Mouse (Mus musculus): ENCODE measurements at regions not wholly inside any gene's neighbourhood (a gene's known extent, or its start where the extent isn't known, plus 50 kb on each side); places are given as distances from the start of the nearest gene placed in this dataset.

GRCm38 (mm10) chr13:99092279-99092930, 92.2 kb upstream of the Zfp366 start:
- Histone ChIP-seq H3K4me3 (ENCODE audit: insufficient read depth, low read depth, low read length) (no peak overlapping the region), H3K4me1 (ENCODE audit: control insufficient read depth, insufficient read depth, low read length) (peaks cover 8% of the 10 kb centered on the region), H3K27ac (ENCODE audit: insufficient read depth, low read depth, low read length) (no peak overlapping the region)
- no peak for TF ChIP-seq CTCF (IDR thresholded peaks at IDR 0.05; ENCODE audit: insufficient read depth, low read depth, low read length)
- no peak for TF ChIP-seq POLR2A (IDR thresholded peaks at IDR 0.05; ENCODE audit: insufficient read depth, low read depth, low read length)
- 68% methylated on average over 14 of the region's 14 CpGs for WGBS

- H3K4me3 ChIP-seq (ENCODE audit: insufficient read depth, low read depth, low read length), result no peak overlapping the region
- H3K4me1 ChIP-seq (ENCODE audit: control insufficient read depth, insufficient read depth, low read length), result peaks cover 5% of the 10 kb centered on the region
- TF ChIP-seq CTCF (IDR thresholded peaks at IDR 0.05; ENCODE audit: insufficient read depth, low read depth, low read length), result no peak
- TF ChIP-seq POLR2A (IDR thresholded peaks at IDR 0.05; ENCODE audit: insufficient read depth, low read depth, low read length), result no peak
- no peak overlapping the region for H3K27ac ChIP-seq (ENCODE audit: insufficient read depth, low read depth, low read length)
- WGBS, result 90% methylated on average over 7 of the region's 7 CpGs
These were observed 92.9 kb upstream of the Zfp366 start for GRCm38 (mm10) chr13:99091562-99092278.

GRCm38 (mm10) chr13:99090361-99090760, 94.3 kb upstream of the Zfp366 start:
- Histone ChIP-seq H3K27ac (ENCODE audit: insufficient read depth, low read depth, low read length) (no peak overlapping the region), H3K4me3 (ENCODE audit: insufficient read depth, low read depth, low read length) (no peak overlapping the region), H3K4me1 (ENCODE audit: control insufficient read depth, insufficient read depth, low read length) (peaks cover 5% of the 10 kb centered on the region)
- TF ChIP-seq POLR2A (IDR thresholded peaks at IDR 0.05; ENCODE audit: insufficient read depth, low read depth, low read length) (no peak), CTCF (IDR thresholded peaks at IDR 0.05; ENCODE audit: insufficient read depth, low read depth, low read length) (no peak)
- WGBS, result 68% methylated on average over 3 of the region's 3 CpGs

GRCm38 (mm10) chr13:99088285-99088684, 96.3 kb upstream of the Zfp366 start:
- Histone ChIP-seq H3K4me1 (ENCODE audit: control insufficient read depth, insufficient read depth, low read length) (peaks cover 3% of the 10 kb centered on the region; the same call in 1 of the 2 replicates), H3K4me3 (ENCODE audit: insufficient read depth, low read depth, low read length) (no peak overlapping the region), H3K27ac (ENCODE audit: insufficient read depth, low read depth, low read length) (no peak overlapping the region)
- WGBS, result 92% methylated on average over 4 of the region's 4 CpGs
- TF ChIP-seq POLR2A (IDR thresholded peaks at IDR 0.05; ENCODE audit: insufficient read depth, low read depth, low read length) (no peak), CTCF (IDR thresholded peaks at IDR 0.05; ENCODE audit: insufficient read depth, low read depth, low read length) (no peak)

GRCm38 (mm10) chr13:99079331-99079761, 95.0 kb upstream of the 1700024P04Rik start:
- 75% methylated on average over 8 of the region's 8 CpGs for WGBS
- TF ChIP-seq CTCF (IDR thresholded peaks at IDR 0.05; ENCODE audit: insufficient read depth, low read depth, low read length) (no peak), POLR2A (IDR thresholded peaks at IDR 0.05; ENCODE audit: insufficient read depth, low read depth, low read length) (no peak)
- H3K4me3 ChIP-seq (ENCODE audit: insufficient read depth, low read depth, low read length), result no peak overlapping the region
- H3K4me1 ChIP-seq (ENCODE audit: control insufficient read depth, insufficient read depth, low read length), result peaks cover 10% of the 10 kb centered on the region
- H3K27ac ChIP-seq (ENCODE audit: insufficient read depth, low read depth, low read length), result no peak overlapping the region

- TF ChIP-seq POLR2A (IDR thresholded peaks at IDR 0.05; ENCODE audit: insufficient read depth, low read depth, low read length) (no peak), CTCF (IDR thresholded peaks at IDR 0.05; ENCODE audit: insufficient read depth, low read depth, low read length) (no peak)
- 83% methylated on average over 10 of the region's 10 CpGs for WGBS
- Histone ChIP-seq H3K27ac (ENCODE audit: insufficient read depth, low read depth, low read length) (no peak overlapping the region), H3K4me3 (ENCODE audit: insufficient read depth, low read depth, low read length) (no peak overlapping the region), H3K4me1 (ENCODE audit: control insufficient read depth, insufficient read depth, low read length) (peaks cover 10% of the 10 kb centered on the region)
These were observed 94.3 kb upstream of the 1700024P04Rik start for GRCm38 (mm10) chr13:99078643-99079042.

- no peak for TF ChIP-seq CTCF (IDR thresholded peaks at IDR 0.05; ENCODE audit: insufficient read depth, low read depth, low read length)
- no peak for TF ChIP-seq POLR2A (IDR thresholded peaks at IDR 0.05; ENCODE audit: insufficient read depth, low read depth, low read length)
- 0 out of 2 replicates have a peak overlapping the region, but pooled peaks have one; percentile 36 for H3K27ac ChIP-seq (ENCODE audit: insufficient read depth, low read depth, low read length)
- WGBS, result 54% methylated on average over 6 of the region's 6 CpGs
- H3K4me3 ChIP-seq (ENCODE audit: insufficient read depth, low read depth, low read length), result no peak overlapping the region
- H3K4me1 ChIP-seq (ENCODE audit: control insufficient read depth, insufficient read depth, low read length), result peaks cover 10% of the 10 kb centered on the region
These were observed 92.8 kb upstream of the 1700024P04Rik start for GRCm38 (mm10) chr13:99077039-99077749.

GRCm38 (mm10) chr13:99075467-99075866, 91.1 kb upstream of the 1700024P04Rik start:
- peaks cover 17% of the 10 kb centered on the region for H3K4me1 ChIP-seq (ENCODE audit: control insufficient read depth, insufficient read depth, low read length)
- WGBS, result 81% methylated on average over 4 of the region's 4 CpGs
- no peak overlapping the region for H3K27ac ChIP-seq (ENCODE audit: insufficient read depth, low read depth, low read length)
- TF ChIP-seq POLR2A (IDR thresholded peaks at IDR 0.05; ENCODE audit: insufficient read depth, low read depth, low read length) (no peak), CTCF (IDR thresholded peaks at IDR 0.05; ENCODE audit: insufficient read depth, low read depth, low read length) (no peak)
- H3K4me3 ChIP-seq (ENCODE audit: insufficient read depth, low read depth, low read length), result no peak overlapping the region

All from olfactory bulb, adult 2 months (tissue).